Mouse (Mus musculus) forebrain, embryonic 12.5 days (tissue): ENCODE data around the gene Gm10959. TPM values are rescaled to one million over a fixed set of nuclear protein-coding genes. Genes with fewer than 3 reads are reported as not detected.

ENCODE experiments used
- ATAC-seq: fragments of 200-750 bp; cut with Nextera tagmentation; 2 replicates; pipeline ENCODE4 v1.8.0; 2017; ENCODE audit warnings: moderate TSS enrichment; ENCODE audit not compliant: low FRiP score
- H3K27ac ChIP-seq: fragments of 300-500 bp; sonication (generic); 2 replicates; pipeline ENCODE4 v1.5.1; 2016; ENCODE audit warnings: mild to moderate bottlenecking
- H3K27me3 ChIP-seq: fragments of 300-500 bp; sonication (generic); 2 replicates; pipeline ENCODE4 v1.6.1; 2016; ENCODE audit warnings: mild to moderate bottlenecking
- H3K36me3 ChIP-seq: fragments of 300-500 bp; sonication (generic); replicated peaks from 2 replicates; pipeline ENCODE4 v1.6.1; 2016; ENCODE audit warnings: mild to moderate bottlenecking
- H3K4me1 ChIP-seq: fragments of 300-500 bp; sonication (generic); 2 replicates; pipeline ENCODE4 v1.6.1; 2016
- H3K4me2 ChIP-seq: fragments of 300-500 bp; sonication (generic); 2 replicates; pipeline ENCODE4 v1.6.1; 2016; ENCODE audit warnings: mild to moderate bottlenecking, moderate library complexity
- H3K4me3 ChIP-seq: fragments of 300-500 bp; sonication (generic); replicated peaks from 2 replicates; pipeline ENCODE4 v1.5.1; 2016; ENCODE audit warnings: mild to moderate bottlenecking
- H3K9ac ChIP-seq: fragments of 300-500 bp; sonication (generic); 2 replicates; pipeline ENCODE4 v1.6.1; 2016; ENCODE audit warnings: mild to moderate bottlenecking
- H3K9me3 ChIP-seq: fragments of 300-500 bp; sonication (generic); 2 replicates; pipeline ENCODE4 v1.6.1; 2016
- WGBS: fragments of 180-500 bp; shearing (Covaris S2); methylation state at CpG from one replicate; pipeline ENCODE4 v1.1.7; 2016; 5-methylcytosine and 5-hydroxymethylcytosine counted together
- polyA plus RNA-seq: library from polyadenylated mRNA; unstranded; fragments of >200 nt; fragmentation: Nextera tagmentation; extraction: Ambion mirVana; gene quantifications from 2 replicates; pipeline ENCODE4 v1.2.1, GENCODE M21; 2016

The Gm10959 gene
- polyA plus RNA-seq, 1 experiment from 2014 or later, result not detected

GRCm38 (mm10) chr3:122920572-122921435 lies 1.6 kb upstream of the Gm10959 start:
- no peak for ATAC-seq
- Histone ChIP-seq H3K9me3 (no peaks in the 10 kb centered on the region), H3K27me3 (no peaks in the 10 kb centered on the region), H3K4me3 (no peak overlapping the region), H3K4me2 (no peak overlapping the region), H3K4me1 (peaks cover 8% of the 10 kb centered on the region), H3K27ac (no peak overlapping the region), H3K36me3 (no peaks in the 10 kb centered on the region), H3K9ac (no peak overlapping the region)
- WGBS, result 64% methylated on average over 8 of the region's 8 CpGs

- peaks cover 3% of the 10 kb centered on the region; the same call in 1 of the 2 replicates for H3K4me1 ChIP-seq
- H3K4me2 ChIP-seq, result no peak overlapping the region
- WGBS, result 61% methylated on average over 2 of the region's 2 CpGs
- H3K27me3 ChIP-seq, result no peaks in the 10 kb centered on the region
- no peaks in the 10 kb centered on the region for H3K9me3 ChIP-seq
- H3K9ac ChIP-seq, result no peak overlapping the region
- ATAC-seq, result no peak
- no peaks in the 10 kb centered on the region for H3K36me3 ChIP-seq
- H3K27ac ChIP-seq, result no peak overlapping the region
- H3K4me3 ChIP-seq, result no peak overlapping the region
Measured at GRCm38 (mm10) chr3:122918672-122919071, 488 bp downstream of the Gm10959 start.

GRCm38 (mm10) chr3:122916191-122916680 lies 2.9 kb downstream of the Gm10959 start:
- WGBS, result 96% methylated on average over 6 of the region's 6 CpGs
- Histone ChIP-seq H3K4me3 (no peak overlapping the region), H3K4me2 (no peak overlapping the region), H3K27me3 (no peaks in the 10 kb centered on the region), H3K27ac (no peak overlapping the region), H3K4me1 (no peaks in the 10 kb centered on the region), H3K9me3 (no peaks in the 10 kb centered on the region), H3K36me3 (no peaks in the 10 kb centered on the region), H3K9ac (no peak overlapping the region)
- ATAC-seq, result no peak

DNA sequence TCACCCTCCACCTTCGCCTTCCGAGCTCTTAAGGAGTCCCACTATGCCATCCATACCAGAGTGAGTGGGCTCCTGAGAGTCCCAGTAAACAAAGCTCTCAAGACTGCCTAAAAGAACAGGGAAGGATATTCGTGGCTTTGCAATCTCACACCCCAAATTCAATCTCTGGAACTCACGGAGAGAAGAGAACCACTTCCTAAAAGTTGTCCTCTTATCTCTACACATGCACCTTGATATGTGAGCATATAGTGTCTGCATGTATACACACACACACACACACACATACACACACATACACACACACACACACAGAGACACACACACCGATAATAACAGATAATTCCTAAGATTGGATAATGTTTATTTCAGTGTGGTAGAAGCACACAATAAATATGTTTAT lies 3.7 kb downstream of the Gm10959 start:
- 87% methylated on average over 5 of the region's 5 CpGs for WGBS
- Histone ChIP-seq H3K9ac (no peak overlapping the region), H3K36me3 (no peaks in the 10 kb centered on the region), H3K4me2 (no peak overlapping the region), H3K27ac (no peak overlapping the region), H3K4me1 (no peaks in the 10 kb centered on the region), H3K9me3 (no peaks in the 10 kb centered on the region), H3K27me3 (no peaks in the 10 kb centered on the region), H3K4me3 (no peak overlapping the region)
- no peak for ATAC-seq

GRCm38 (mm10) chr3:122907841-122908240 lies 11.3 kb downstream of the Gm10959 start:
- Histone ChIP-seq H3K4me3 (no peak overlapping the region), H3K4me1 (no peaks in the 10 kb centered on the region), H3K9ac (no peak overlapping the region), H3K9me3 (no peaks in the 10 kb centered on the region), H3K36me3 (no peaks in the 10 kb centered on the region), H3K27me3 (no peaks in the 10 kb centered on the region), H3K4me2 (no peak overlapping the region), H3K27ac (no peak overlapping the region)
- WGBS, result 88% methylated on average over 2 of the region's 2 CpGs
- no peak for ATAC-seq

DNA sequence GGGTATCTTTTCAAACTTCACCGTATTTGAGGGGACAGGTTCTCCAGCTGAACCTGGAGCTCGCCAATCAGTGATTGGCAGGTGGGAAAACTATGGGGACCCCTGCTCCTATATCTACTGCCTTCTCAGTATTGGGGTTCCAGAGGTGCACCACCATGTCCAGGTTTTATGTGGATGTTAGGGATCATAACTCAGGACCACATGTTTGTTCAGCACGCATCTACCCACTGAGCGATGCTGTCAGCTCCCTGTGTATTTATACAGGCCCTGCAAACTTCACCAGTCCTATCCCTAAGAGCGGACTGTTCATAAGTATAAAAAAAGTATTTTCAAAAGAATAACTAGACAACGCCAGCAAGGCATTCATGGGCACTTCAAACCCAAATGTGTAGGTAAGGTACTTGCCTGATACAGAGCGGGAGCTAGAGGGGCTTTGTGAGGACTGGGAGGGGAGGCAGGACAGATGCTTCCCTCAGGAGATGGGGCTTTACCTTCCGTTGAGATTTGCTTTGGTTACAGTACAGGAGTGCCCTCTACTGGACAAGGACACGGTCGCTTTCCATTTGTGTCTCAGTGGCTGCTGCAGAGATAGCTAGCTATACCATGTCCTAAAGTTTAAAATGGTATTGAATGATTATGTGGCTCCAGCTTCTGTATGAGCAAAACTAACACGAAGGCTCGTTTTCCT lies 15.3 kb downstream of the Gm10959 start:
- no peaks in the 10 kb centered on the region for H3K27me3 ChIP-seq
- no peaks in the 10 kb centered on the region for H3K9me3 ChIP-seq
- H3K36me3 ChIP-seq, result no peaks in the 10 kb centered on the region
- 45% methylated on average over 12 of the region's 12 CpGs for WGBS
- peak; percentile 55; the same call in 1 of the 2 replicates for ATAC-seq
- H3K4me1 ChIP-seq, result no peaks in the 10 kb centered on the region
- H3K4me2 ChIP-seq, result no peak overlapping the region
- no peak overlapping the region for H3K9ac ChIP-seq
- H3K4me3 ChIP-seq, result no peak overlapping the region
- H3K27ac ChIP-seq, result no peak overlapping the region

DNA sequence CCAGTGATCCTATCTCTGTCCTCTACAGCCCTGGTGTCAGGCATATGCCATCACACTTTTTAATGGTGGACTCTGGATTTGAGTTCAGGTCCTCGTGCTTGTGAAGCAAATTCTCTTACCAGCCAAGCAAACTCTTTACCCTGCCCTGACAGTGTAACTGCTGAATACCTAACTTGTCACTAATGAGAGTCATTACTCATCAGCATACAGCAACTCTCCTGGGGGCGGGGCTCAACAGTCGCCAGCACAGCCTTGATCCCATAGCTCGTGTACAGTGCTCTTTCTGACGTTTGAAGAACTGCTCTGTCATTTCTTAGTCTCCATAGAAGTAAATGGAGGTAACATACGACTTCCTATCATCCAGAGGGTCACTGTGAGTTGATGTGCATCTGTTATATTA lies 20.9 kb downstream of the Gm10959 start:
- Histone ChIP-seq H3K9me3 (no peaks in the 10 kb centered on the region), H3K36me3 (no peaks in the 10 kb centered on the region), H3K4me3 (no peak overlapping the region), H3K4me2 (no peak overlapping the region), H3K9ac (no peak overlapping the region), H3K27me3 (no peaks in the 10 kb centered on the region), H3K4me1 (no peaks in the 10 kb centered on the region), H3K27ac (no peak overlapping the region)
- WGBS, result 64% methylated on average over 6 of the region's 6 CpGs
- no peak for ATAC-seq

- H3K4me2 ChIP-seq, result no peak overlapping the region
- no peaks in the 10 kb centered on the region for H3K27me3 ChIP-seq
- no peak overlapping the region for H3K4me3 ChIP-seq
- H3K36me3 ChIP-seq, result no peaks in the 10 kb centered on the region
- WGBS, result 89% methylated on average over 11 of the region's 11 CpGs
- no peaks in the 10 kb centered on the region for H3K9me3 ChIP-seq
- no peak overlapping the region for H3K9ac ChIP-seq
- no peak overlapping the region for H3K27ac ChIP-seq
- no peak for ATAC-seq
- H3K4me1 ChIP-seq, result no peaks in the 10 kb centered on the region
Measured at GRCm38 (mm10) chr3:122895189-122895731, 23.9 kb downstream of the Gm10959 start.

- H3K27ac ChIP-seq, result no peak within 1 kb of the TSS
- H3K9me3 ChIP-seq, result no peaks in the 10 kb centered on the region
- no peaks in the 10 kb centered on the region for H3K4me1 ChIP-seq
- no peak within 1 kb of the TSS for H3K4me3 ChIP-seq
- 91% methylated on average over 3 of the region's 3 CpGs for WGBS
- no peak for ATAC-seq
- H3K27me3 ChIP-seq, result no peaks in the 10 kb centered on the region
- no peaks in the 10 kb centered on the region for H3K36me3 ChIP-seq
- no peak within 1 kb of the TSS for H3K9ac ChIP-seq
- no peak within 1 kb of the TSS for H3K4me2 ChIP-seq
Measured at GRCm38 (mm10) chr3:122894772-122895171, 24.4 kb downstream of the Gm10959 start, which contains the start of gene Fabp2. Gene Fabp2, plus strand, starts transcription at chr3:122895072.

DNA sequence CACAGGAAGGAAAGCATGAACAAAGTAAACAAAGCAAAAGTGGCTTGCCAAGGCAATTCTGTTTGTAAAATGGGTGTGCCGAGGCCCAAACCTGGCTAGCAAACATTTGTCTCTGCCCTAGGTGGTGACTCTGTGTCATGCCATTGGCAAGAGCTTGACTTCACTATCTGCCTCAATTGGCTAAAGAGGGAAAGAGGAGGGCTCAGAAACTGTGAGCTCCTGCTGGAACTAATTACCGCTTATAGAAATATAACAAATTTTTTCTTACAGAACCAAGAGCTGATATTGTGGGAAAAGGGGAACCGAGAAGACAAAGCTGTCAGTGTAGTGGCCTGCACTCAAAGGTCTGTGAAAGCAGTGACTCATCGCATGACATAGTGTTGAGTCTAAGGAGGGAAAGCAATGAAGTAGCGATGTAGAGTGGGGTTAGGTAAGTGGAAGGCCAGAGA lies 30.8 kb downstream of the Gm10959 start:
- Histone ChIP-seq H3K4me3 (no peak overlapping the region), H3K4me1 (no peaks in the 10 kb centered on the region), H3K9ac (no peak overlapping the region), H3K36me3 (no peaks in the 10 kb centered on the region), H3K9me3 (no peaks in the 10 kb centered on the region), H3K27ac (no peak overlapping the region), H3K4me2 (no peak overlapping the region), H3K27me3 (no peaks in the 10 kb centered on the region)
- WGBS, result 91% methylated on average over 5 of the region's 5 CpGs
- ATAC-seq, result no peak

DNA sequence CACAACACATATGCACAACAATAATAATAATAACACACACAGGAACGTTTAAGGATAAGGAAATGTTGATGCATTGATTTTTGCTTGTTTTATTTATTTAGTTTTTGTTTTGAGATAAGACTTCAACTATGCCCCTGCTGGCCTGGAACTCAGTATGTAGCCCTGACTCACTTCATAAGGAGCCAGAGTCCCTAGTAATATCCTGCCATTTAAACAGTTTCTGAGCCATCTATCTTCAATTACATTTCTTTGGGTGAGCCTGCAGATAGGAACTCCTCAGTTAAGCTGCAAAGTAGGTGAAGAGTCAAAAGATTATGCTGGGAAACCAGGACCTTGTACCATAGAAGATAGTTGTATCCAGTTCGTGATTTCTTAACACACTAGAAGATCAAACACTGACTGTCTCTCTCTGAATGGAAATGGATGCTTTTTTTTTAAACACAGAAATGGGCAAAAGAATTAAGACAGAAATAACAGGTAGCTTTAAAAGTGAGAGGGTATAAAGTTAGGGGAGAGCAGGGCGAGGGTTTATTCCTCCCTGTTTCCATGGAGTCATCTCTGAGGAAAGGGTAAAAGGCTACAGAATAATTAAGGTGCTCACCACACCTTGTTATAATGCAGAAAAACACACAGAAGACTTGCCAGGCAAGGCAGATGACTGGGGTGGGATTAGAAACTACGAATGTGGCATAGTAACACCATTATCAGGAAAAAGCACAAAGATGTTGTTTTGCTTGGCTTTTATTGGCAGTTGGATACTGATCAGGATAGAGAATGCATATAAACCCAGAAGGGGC lies 31.5 kb downstream of the Gm10959 start:
- Histone ChIP-seq H3K4me1 (no peaks in the 10 kb centered on the region), H3K9me3 (no peaks in the 10 kb centered on the region), H3K4me3 (no peak overlapping the region), H3K36me3 (no peaks in the 10 kb centered on the region), H3K27me3 (no peaks in the 10 kb centered on the region), H3K27ac (no peak overlapping the region), H3K9ac (no peak overlapping the region), H3K4me2 (no peak overlapping the region)
- 81% methylated on average over 4 of the region's 4 CpGs for WGBS
- no peak for ATAC-seq
